ENCODE assay signal across 9 mouse cellular contexts in genomic region chr13:56191225-56191624, GRCm38 (mm10). TPM values are rescaled to one million over a fixed set of nuclear protein-coding genes. Genes with fewer than 3 reads are reported as not detected.
A peak's percentile ranks its signal among the peaks of the same experiment; 100 is the strongest.
DNase-seq lines count a peak whose midpoint lies in the region; ATAC-seq and TF ChIP-seq lines count a peak whose summit lies in the region.
"Had no signal": no experiment of that assay in that cellular context is flagged by ENCODE, and none has a peak within 500 bp of the region (broad histone marks: within the 10 kb centered on the region; RNA-seq: fewer than 3 reads in every experiment).

No protein-coding gene starts in this region.

- WGBS in liver, postnatal 0 days (ENCODE audit: insufficient replicate concordance): 12% methylated on average over 3 of the region's 3 CpGs
- WGBS in thymus, adult 2 months: 6% methylated on average over 3 of the region's 3 CpGs

- peak; percentile 56 for DNase-seq in gastrocnemius, postnatal 10 days
- DNase-seq in gastrocnemius, postnatal 36 days: no peak
- no peak for DNase-seq in testis, postnatal 14 days (ENCODE audit: low spot score)
- DNase-seq in liver, postnatal 0 days: peak; percentile 53
- DNase-seq in thymus, adult 2 months: peak; percentile 82
- DNase-seq in cerebellum, adult 11 months: no peak

- no peak overlapping the region for H3K27ac ChIP-seq in testis, adult 2 months (ENCODE audit: control insufficient read depth, insufficient read depth, low read depth, low read length)
- no peak overlapping the region for H3K27ac ChIP-seq in liver, postnatal 0 days (ENCODE audit: low read depth)
- no peak overlapping the region for H3K27ac ChIP-seq in thymus, adult 2 months (ENCODE audit: control insufficient read depth, insufficient read depth, low read length)
- H3K27ac ChIP-seq: liver, embryonic 15.5 days had no signal

- no peaks in the 10 kb centered on the region for H3K27me3 ChIP-seq in testis, adult 2 months (ENCODE audit: control insufficient read depth, insufficient read depth, low read length)
- H3K27me3 ChIP-seq in liver, postnatal 0 days (ENCODE audit: insufficient read depth, low read length): no peaks in the 10 kb centered on the region
- no peaks in the 10 kb centered on the region for H3K27me3 ChIP-seq in thymus, adult 2 months (ENCODE audit: control insufficient read depth, insufficient read depth, low read length)
- H3K27me3 ChIP-seq: liver, embryonic 15.5 days had no signal

- no peak overlapping the region for H3K4me3 ChIP-seq in testis, adult 2 months (ENCODE audit: control insufficient read depth, low read depth, low read length)
- no peak overlapping the region for H3K4me3 ChIP-seq in liver, postnatal 0 days (ENCODE audit: low read depth, low read length)
- no peak overlapping the region for H3K4me3 ChIP-seq in thymus, adult 2 months (ENCODE audit: control insufficient read depth, insufficient read depth, low read length)
- H3K4me3 ChIP-seq: liver, embryonic 15.5 days had no signal

- intact Hi-C loops in gastrocnemius, postnatal 36 days (cut with DNase I): loop anchor here (2.0 kb wide), 1 partner anchor 46 kb away; no protein-coding TSS in a partner anchor

- TF ChIP-seq POLR2A in testis, adult 2 months (IDR thresholded peaks at IDR 0.05; ENCODE audit: control insufficient read depth, low read depth, low read length): no peak
- no peak for TF ChIP-seq POLR2A in thymus, adult 2 months (IDR thresholded peaks at IDR 0.05; ENCODE audit: control insufficient read depth, extremely low read depth, insufficient read depth, low read length, poor library complexity)

- TF ChIP-seq CTCF in testis, adult 2 months (IDR thresholded peaks at IDR 0.05; ENCODE audit: control insufficient read depth, insufficient read depth, insufficient replicate concordance, low read depth, low read length): 0 out of 2 replicates have a peak, but pooled peaks have one; percentile 20
- TF ChIP-seq CTCF in liver, postnatal 0 days (IDR thresholded peaks at IDR 0.05; ENCODE audit: low read depth): peak; percentile 63
- peak; percentile 17; the same call in 1 of the 2 replicates for TF ChIP-seq CTCF in thymus, adult 2 months (IDR thresholded peaks at IDR 0.05; ENCODE audit: borderline replicate concordance, control insufficient read depth, extremely low read depth, insufficient read depth, low read length, poor library complexity)

- no peaks in the 10 kb centered on the region for H3K9me3 ChIP-seq in liver, postnatal 0 days (ENCODE audit: low read length)
- H3K9me3 ChIP-seq: liver, embryonic 15.5 days had no signal

- no peak for ATAC-seq in liver, postnatal 0 days
- ATAC-seq in frontal cortex, adult (ENCODE audit: low TSS enrichment): no peak

- no peak overlapping the region for H3K4me2 ChIP-seq in liver, postnatal 0 days (ENCODE audit: low read depth, low read length)
- H3K4me2 ChIP-seq: liver, embryonic 15.5 days had no signal

- no peak overlapping the region for H3K9ac ChIP-seq in liver, postnatal 0 days (replicated peaks)
- H3K9ac ChIP-seq: liver, embryonic 15.5 days had no signal

- H3K4me1 ChIP-seq in testis, adult 2 months (ENCODE audit: control insufficient read depth, insufficient read depth, low read length): no peaks in the 10 kb centered on the region
- no peaks in the 10 kb centered on the region for H3K4me1 ChIP-seq in liver, postnatal 0 days (ENCODE audit: insufficient read depth)
- H3K4me1 ChIP-seq in thymus, adult 2 months (replicated peaks; ENCODE audit: control insufficient read depth, insufficient read depth, low read length): no peaks in the 10 kb centered on the region
- H3K4me1 ChIP-seq: liver, embryonic 15.5 days had no signal

- H3K36me3 ChIP-seq in testis, adult 2 months (ENCODE audit: control insufficient read depth, insufficient read depth, low read length): no peaks in the 10 kb centered on the region
- H3K36me3 ChIP-seq in liver, postnatal 0 days (replicated peaks; ENCODE audit: insufficient read depth, low read length): no peaks in the 10 kb centered on the region
- no peaks in the 10 kb centered on the region for H3K36me3 ChIP-seq in thymus, adult 2 months (ENCODE audit: control insufficient read depth, insufficient read depth, low read length)
- H3K36me3 ChIP-seq: liver, embryonic 15.5 days had no signal

- no peak for TF ChIP-seq EP300 in liver, postnatal 0 days (IDR thresholded peaks at IDR 0.05; ENCODE audit: low read depth)

RNA-seq across cellular contexts. Expression of gene Tifab, which starts 12.5 kb away (rescaled TPM):
- total RNA-seq in gastrocnemius, postnatal 10 days (2021): 1 to 10 TPM in 1 of 2 experiments, under 1 TPM in 1; 0.45 to 1.2 TPM
- total RNA-seq in gastrocnemius, postnatal 36 days (2021): under 1 TPM; 0.18 to 0.35 TPM
- polyA plus RNA-seq in testis, adult 2 months (2012; rRNA removed): 0.15 and 0.35 TPM in 2 replicates
- 6.8 and 8.2 TPM in 2 replicates for polyA plus RNA-seq in liver, postnatal 0 days (2015; fragmentation: Nextera tagmentation; extraction: Ambion mirVana)
- 8.3 and 9.4 TPM in 2 replicates for polyA plus RNA-seq in thymus, adult 2 months (2012; rRNA removed)

RNA-seq across cellular contexts. Expression of gene H2afy, which starts 55.1 kb away (rescaled TPM):
- 10 to 100 TPM; 68.3 to 81.6 TPM for total RNA-seq in gastrocnemius, postnatal 10 days (2021)
- total RNA-seq in gastrocnemius, postnatal 36 days (2021): 10 to 100 TPM; 57.5 to 69.3 TPM
- 56.3 and 61.0 TPM in 2 replicates for polyA plus RNA-seq in testis, adult 2 months (2012; rRNA removed)
- polyA plus RNA-seq in liver, postnatal 0 days (2015; fragmentation: Nextera tagmentation; extraction: Ambion mirVana): 84.3 and 87.4 TPM in 2 replicates
- 316 and 458 TPM in 2 replicates for polyA plus RNA-seq in thymus, adult 2 months (2012; rRNA removed)

Comparison
In these comparisons a context has a peak if more than half of its experiments do, and no peak if none do; other contexts are left out.
1. DNase-seq: peak in gastrocnemius, postnatal 10 days (single experiment), liver, postnatal 0 days (single experiment) and thymus, adult 2 months (single experiment); none in gastrocnemius, postnatal 36 days (0 of 2), testis, postnatal 14 days (single experiment) and cerebellum, adult 11 months (single experiment).
2. Peak in every context shown above with its lines, with median percentiles within 50 percentile points of each other: CTCF ChIP-seq.